Mouse (Mus musculus) CH12.LX (cell line): ENCODE data around the gene 0610030E20Rik. TPM values are rescaled to one million over a fixed set of nuclear protein-coding genes. Genes with fewer than 3 reads are reported as not detected.
A peak's percentile ranks its signal among the peaks of the same experiment; 100 is the strongest.

ENCODE experiments used
- DNase-seq: peaks from one replicate; pipeline ENCODE4 v3.0.0-alpha.2; 2013; ENCODE audit errors: extremely low read depth
- H3K27ac ChIP-seq: 2 replicates; pipeline ENCODE4 v1.5.1; 2012; ENCODE audit warnings: low read depth, mild to moderate bottlenecking, control low read depth, moderate library complexity; ENCODE audit not compliant: insufficient read depth
- H3K27me3 ChIP-seq: replicated peaks from 2 replicates; pipeline ENCODE3; 2012; ENCODE audit warnings: inconsistent platforms
- H3K36me3 ChIP-seq, 2 experiments: replicated peaks in 1 of 2; 2 replicates each; pipeline versions ENCODE3 to v1.6.1; 2012; ENCODE audit warnings: inconsistent platforms in 1 of 2, low read length in 1 of 2, mild to moderate bottlenecking in 1 of 2, mixed read lengths in 1 of 2, moderate library complexity in 1 of 2; ENCODE audit not compliant: control insufficient read depth in 1 of 2, insufficient read depth in 1 of 2
- H3K4me1 ChIP-seq, 2 experiments: 2 replicates each; pipeline ENCODE4 v1.6.1; 2012; ENCODE audit warnings: inconsistent platforms in 1 of 2, moderate library complexity in 1 of 2; ENCODE audit not compliant: insufficient read depth in 2 of 2, control insufficient read depth in 1 of 2
- H3K4me2 ChIP-seq: 2 replicates; pipeline ENCODE4 v1.6.1; 2012; ENCODE audit warnings: low read depth, mild to moderate bottlenecking, control low read depth; ENCODE audit not compliant: poor library complexity, insufficient read depth, severe bottlenecking
- H3K4me3 ChIP-seq, 3 experiments: fragments of 150-350 bp in 1 of 3; sonication (generic) in 1 of 3; replicated peaks in 1 of 3; 2 replicates each; pipeline versions ENCODE3 to v1.5.1; 2011 to 2012; ENCODE audit warnings: low read depth in 2 of 3, low read length in 2 of 3, mild to moderate bottlenecking in 2 of 3, moderate library complexity in 2 of 3, control low read depth in 1 of 3, improper control_type of control experiment in 1 of 3, inconsistent platforms in 1 of 3, mixed read lengths in 1 of 3; ENCODE audit not compliant: poor library complexity in 1 of 3
- H3K79me2 ChIP-seq: replicated peaks from 2 replicates; pipeline ENCODE4 v1.6.1; 2012; ENCODE audit warnings: mild to moderate bottlenecking, moderate library complexity; ENCODE audit not compliant: control insufficient read depth, poor library complexity, insufficient read depth, severe bottlenecking; ENCODE audit errors: extremely low read depth
- H3K9ac ChIP-seq: 2 replicates; pipeline ENCODE4 v1.6.1; 2012; ENCODE audit warnings: low read depth, mild to moderate bottlenecking, control low read depth, moderate library complexity; ENCODE audit not compliant: insufficient read depth
- H3K9me3 ChIP-seq: replicated peaks from 2 replicates; pipeline ENCODE3; 2012; ENCODE audit warnings: low read length, inconsistent platforms, mixed read lengths
- CHD1 ChIP-seq: IDR thresholded peaks from 2 replicates; pipeline ENCODE4 v1.6.1; 2012; ENCODE audit warnings: low read depth, low read length, improper control_type of control experiment, inconsistent platforms
- CTCF ChIP-seq, 2 experiments: IDR thresholded peaks in 1 of 2; conservative IDR thresholded peaks in 1 of 2; 2 replicates each; pipeline ENCODE4 v1.5.1; 2011 to 2012; ENCODE audit warnings: low read depth in 2 of 2, low read length in 2 of 2, improper control_type of control experiment in 1 of 2, inconsistent platforms in 1 of 2, mild to moderate bottlenecking in 1 of 2, moderate library complexity in 1 of 2
- ELF1 ChIP-seq: IDR thresholded peaks from 2 replicates; pipeline ENCODE4 v1.6.1; 2014; ENCODE audit warnings: low read depth, mild to moderate bottlenecking, inconsistent platforms, low read length, improper control_type of control experiment
- EP300 ChIP-seq: IDR thresholded peaks from 2 replicates; pipeline ENCODE4 v1.6.1; 2011; ENCODE audit warnings: low read length, improper control_type of control experiment
- ETS1 ChIP-seq: conservative IDR thresholded peaks from 2 replicates; pipeline ENCODE4 v1.6.1; 2012; ENCODE audit warnings: low read depth, mild to moderate bottlenecking, inconsistent platforms, low read length, improper control_type of control experiment, moderate library complexity
- IRF4 ChIP-seq: IDR thresholded peaks from 2 replicates; pipeline ENCODE4 v1.6.1; 2014; ENCODE audit warnings: low read depth, mild to moderate bottlenecking, inconsistent platforms, low read length, improper control_type of control experiment
- MAFK ChIP-seq: IDR thresholded peaks from 2 replicates; pipeline ENCODE4 v1.6.1; 2011; ENCODE audit warnings: low read length, improper control_type of control experiment; ENCODE audit not compliant: insufficient replicate concordance
- MAX ChIP-seq: IDR thresholded peaks from 2 replicates; pipeline ENCODE4 v1.6.1; 2011; ENCODE audit warnings: low read length, improper control_type of control experiment
- MAZ ChIP-seq: IDR thresholded peaks from 2 replicates; pipeline ENCODE4 v1.6.1; 2012; ENCODE audit warnings: low read depth, mild to moderate bottlenecking, inconsistent platforms, low read length, improper control_type of control experiment, moderate library complexity
- MEF2A ChIP-seq: IDR thresholded peaks from 2 replicates; pipeline ENCODE4 v1.6.1; 2014; ENCODE audit warnings: low read depth, mild to moderate bottlenecking, inconsistent platforms, low read length, improper control_type of control experiment, borderline replicate concordance
- MYC ChIP-seq: IDR thresholded peaks from 2 replicates; pipeline ENCODE4 v1.6.1; 2011; ENCODE audit warnings: low read depth, mild to moderate bottlenecking, improper control_type of control experiment, low read length
- NELFE ChIP-seq: IDR thresholded peaks from 2 replicates; pipeline ENCODE4 v1.6.1; 2011; ENCODE audit warnings: low read depth, low read length, improper control_type of control experiment
- POLR2A ChIP-seq: IDR thresholded peaks from 2 replicates; pipeline ENCODE4 v1.6.1; 2011; ENCODE audit warnings: low read depth, mild to moderate bottlenecking, improper control_type of control experiment, low read length
- RCOR1 ChIP-seq: conservative IDR thresholded peaks from 2 replicates; pipeline ENCODE4 v1.6.1; 2012; ENCODE audit warnings: low read depth, mild to moderate bottlenecking, inconsistent platforms, low read length, improper control_type of control experiment
- SMC3 ChIP-seq: IDR thresholded peaks from 2 replicates; pipeline ENCODE4 v1.6.1; 2011; ENCODE audit warnings: low read depth, low read length, improper control_type of control experiment
- TCF12 ChIP-seq: IDR thresholded peaks from 2 replicates; pipeline ENCODE4 v1.6.1; 2014; ENCODE audit warnings: low read depth, mild to moderate bottlenecking, inconsistent platforms, low read length, improper control_type of control experiment
- UBTF ChIP-seq: IDR thresholded peaks from 2 replicates; pipeline ENCODE4 v1.6.1; 2012; ENCODE audit warnings: low read depth, mild to moderate bottlenecking, inconsistent platforms, low read length, improper control_type of control experiment, moderate library complexity
- USF1 ChIP-seq: IDR thresholded peaks from 2 replicates; pipeline ENCODE4 v1.6.1; 2014; ENCODE audit warnings: low read depth, mild to moderate bottlenecking, inconsistent platforms, low read length, improper control_type of control experiment
- USF2 ChIP-seq: conservative IDR thresholded peaks from 2 replicates; pipeline ENCODE4 v1.6.1; 2011; ENCODE audit warnings: low read depth, low read length, improper control_type of control experiment
- ZMIZ1 ChIP-seq: IDR thresholded peaks from 2 replicates; pipeline ENCODE4 v1.6.1; 2012; ENCODE audit warnings: low read depth, mild to moderate bottlenecking, inconsistent platforms, low read length, improper control_type of control experiment
- dilution Hi-C: fragments of 300-500 bp; cut with MboI; formaldehyde crosslinking; loops from 2 replicates; pipeline ENCODE4 v1.14.3; 2020; ENCODE audit warnings: low sequenced_read_pairs; ENCODE audit not compliant: extremely low pct_unique_long_range_greater_than_20kb, extremely low pct_ligation_motif_present
- in situ Hi-C: fragments of 300-500 bp; cut with MboI; formaldehyde crosslinking; loops from 3 replicates; pipeline ENCODE4 v1.14.3; 2019; ENCODE audit warnings: low sequenced_read_pairs, low pct_ligation_motif_present, low pct_unique_long_range_greater_than_20kb, mixed read lengths
- polyA plus RNA-seq: library from polyadenylated mRNA; unstranded; fragments of >175 nt; gene quantifications from 2 replicates; pipeline ENCODE4 v1.2.1, GENCODE M21; 2012; ENCODE audit warnings: low read depth; ENCODE audit not compliant: insufficient read length
- total RNA-seq, 2 experiments: library from RNA; depleted of rRNA; stranded (reverse); fragments of 300-350 nt in 1 of 2; fragments of >200 nt in 1 of 2; gene quantifications; 2 replicates each; pipeline ENCODE4 v1.2.3; 2012 to 2014

0610030E20Rik gene
- total and polyA plus RNA-seq, 3 experiments, result 7.2 to 16.9 (median 11.7) TPM

- DNase-seq, result no peak
- Histone ChIP-seq H3K4me3 (peak overlapping the region in 2 of 3 experiments; percentile 54 to 68), H3K79me2 (no peaks in the 10 kb centered on the region), H3K4me2 (peak overlapping the region; percentile 33), H3K27ac (no peak overlapping the region), H3K9ac (no peak overlapping the region; the same call in 1 of the 2 replicates), H3K27me3 (peaks cover 10% of the 10 kb centered on the region), H3K9me3 (no peaks in the 10 kb centered on the region), H3K36me3 (peaks cover 0 to 9% of the 10 kb centered on the region in 2 experiments), H3K4me1 (peaks cover 2 to 21% of the 10 kb centered on the region in 2 experiments; a peak in 3 of 4 replicates)
- TF ChIP-seq ETS1, result no peak
- no peak for TF ChIP-seq MEF2A
- TF ChIP-seq ZMIZ1, result no peak
- TF ChIP-seq CHD1, result no peak
- TF ChIP-seq ELF1, result no peak
- TF ChIP-seq NELFE, result no peak
- TF ChIP-seq TCF12, result no peak
- TF ChIP-seq SMC3, result no peak
- TF ChIP-seq RCOR1, result no peak
- TF ChIP-seq MYC, result no peak
- TF ChIP-seq MAX, result no peak
- no peak for TF ChIP-seq MAFK
- dilution Hi-C loops (no loop called here), in situ Hi-C loops (no loop called here)
Measured at GRCm38 (mm10) chr6:72379377-72380130, 32.4 kb downstream of the 0610030E20Rik start.

- peak within 1 kb of the TSS; percentile 54 to 68 (median 67) for H3K4me3 ChIP-seq
- H3K9me3 ChIP-seq, result no peaks in the 10 kb centered on the region
- peaks cover under 1 to 16% of the 10 kb centered on the region in 2 experiments; a peak in 2 of 4 replicates for H3K4me1 ChIP-seq
- TF ChIP-seq EP300, result no peak
- peak; percentile 38; the same call in 1 of the 2 replicates for TF ChIP-seq TCF12
- no peak for TF ChIP-seq USF1
- TF ChIP-seq CHD1, result no peak
- TF ChIP-seq UBTF, result peak; percentile 75; the same call in 1 of the 2 replicates
- TF ChIP-seq MAZ, result peak; percentile 63; the same call in 1 of the 2 replicates
- 0 out of 2 replicates have a peak, but pooled peaks have one; percentile 13 for TF ChIP-seq SMC3
- TF ChIP-seq CTCF (conservative IDR thresholded peaks at IDR 0.05 in 1 of 2, IDR thresholded peaks at IDR 0.05 in 1 of 2; ENCODE audit: low read depth in 2 of 2, low read length in 2 of 2), result peak in 1 of 2 experiments; percentile 64; a peak in 2 of 4 replicates
- no peak for TF ChIP-seq NELFE
- TF ChIP-seq IRF4, result peak; percentile 48; the same call in 1 of the 2 replicates
- no peak for TF ChIP-seq MAFK
- TF ChIP-seq ZMIZ1, result no peak
- TF ChIP-seq RCOR1, result no peak
- peak; percentile 19; the same call in 1 of the 2 replicates for TF ChIP-seq POLR2A
- no peak for TF ChIP-seq USF2
- H3K79me2 ChIP-seq, result no peaks in the 10 kb centered on the region
- in situ Hi-C loops (no loop called here), dilution Hi-C loops (no loop called here)
- DNase-seq, result no peak
- no peak within 1 kb of the TSS for H3K27ac ChIP-seq
- peaks cover 3 to 14% of the 10 kb centered on the region in 2 experiments for H3K36me3 ChIP-seq
- H3K9ac ChIP-seq, result peak within 1 kb of the TSS; percentile 46; the same call in 1 of the 2 replicates
- peak within 1 kb of the TSS; percentile 33 for H3K4me2 ChIP-seq
- H3K27me3 ChIP-seq, result peaks cover 10% of the 10 kb centered on the region
Measured at GRCm38 (mm10) chr6:72380131-72380770, 33.1 kb downstream of the 0610030E20Rik start, which contains the start of gene Vamp5. Gene Vamp5 (minus strand): TSS chr6:72380468.
